Mouse (Mus musculus) midbrain, postnatal 0 days (tissue): Measurements from ENCODE around the gene Kdelc1. TPM values are rescaled to one million over a fixed set of nuclear protein-coding genes. Genes with fewer than 3 reads are reported as not detected.

Experiments used
- ATAC-seq: fragments of 200-750 bp; cut with Nextera tagmentation; 2 replicates; pipeline ENCODE4 v1.8.0; 2017; ENCODE audit warnings: moderate number of reproducible peaks, mild to moderate bottlenecking, moderate TSS enrichment, moderate library complexity; ENCODE audit not compliant: low FRiP score
- DNase-seq: peaks from one replicate; pipeline ENCODE4 v3.0.0-alpha.2; 2015; ENCODE audit warnings: low spot score
- H3K27ac ChIP-seq: fragments of 300-500 bp; sonication (generic); 2 replicates; pipeline ENCODE4 v1.5.1; 2014; ENCODE audit warnings: low read depth, mild to moderate bottlenecking, low read length, mixed read lengths
- H3K27me3 ChIP-seq: fragments of 300-500 bp; sonication (generic); 2 replicates; pipeline ENCODE4 v1.6.1; 2014; ENCODE audit warnings: low read length, control low read depth, mixed read lengths; ENCODE audit not compliant: insufficient read depth
- H3K36me3 ChIP-seq: fragments of 300-500 bp; sonication (generic); 2 replicates; pipeline ENCODE4 v1.6.1; 2014; ENCODE audit warnings: low read length, control low read depth, mixed read lengths; ENCODE audit not compliant: insufficient read depth
- H3K4me1 ChIP-seq: fragments of 300-500 bp; sonication (generic); 2 replicates; pipeline ENCODE4 v1.6.1; 2014; ENCODE audit warnings: mild to moderate bottlenecking, control low read depth, antibody characterized with exemption, low read length, mixed read lengths; ENCODE audit not compliant: insufficient read depth
- H3K4me2 ChIP-seq: fragments of 300-500 bp; sonication (generic); 2 replicates; pipeline ENCODE4 v1.6.1; 2014; ENCODE audit warnings: low read depth, mild to moderate bottlenecking, low read length, mixed read lengths; ENCODE audit not compliant: poor library complexity, severe bottlenecking
- H3K4me3 ChIP-seq: fragments of 300-500 bp; sonication (generic); 2 replicates; pipeline ENCODE4 v1.5.1; 2014; ENCODE audit warnings: low read depth, mild to moderate bottlenecking, low read length, moderate library complexity
- H3K9ac ChIP-seq: fragments of 300-500 bp; sonication (generic); replicated peaks from 2 replicates; pipeline ENCODE4 v1.6.1; 2014; ENCODE audit warnings: mild to moderate bottlenecking, low read length, moderate library complexity, mixed read lengths; ENCODE audit not compliant: poor library complexity, severe bottlenecking
- H3K9me3 ChIP-seq: fragments of 300-500 bp; sonication (generic); 2 replicates; pipeline ENCODE4 v1.6.1; 2016; ENCODE audit warnings: low read length, control low read depth
- CTCF ChIP-seq: IDR thresholded peaks from 2 replicates; pipeline ENCODE4 v1.5.1; 2016; ENCODE audit warnings: antibody characterized with exemption, mild to moderate bottlenecking
- WGBS: fragments of 180-500 bp; shearing (Covaris S2); extraction: QIAGEN DNeasy Blood & Tissue Kit; methylation state at CpG from one replicate; pipeline ENCODE4 v1.1.7; 2014; 5-methylcytosine and 5-hydroxymethylcytosine counted together
- polyA plus RNA-seq: library from polyadenylated mRNA; unstranded; fragments of >200 nt; fragmentation: Nextera tagmentation; extraction: Ambion mirVana; gene quantifications from 2 replicates; pipeline ENCODE4 v1.2.1, GENCODE M21; 2015
- total RNA-seq: library from RNA; depleted of rRNA; stranded (reverse); fragments of >200 nt; gene quantifications from 2 replicates; pipeline ENCODE4 v1.2.3, GENCODE M21; 2014; rRNA removed

Kdelc1 gene
- 9.9 and 15.2 TPM in 2 replicates for total RNA-seq
- 15.5 and 16.7 TPM in 2 replicates for polyA plus RNA-seq

GRCm38 (mm10) chr1:44118239-44119054 is at the start of gene Kdelc1, which contains the start of gene Bivm:
Gene Kdelc1, minus strand, starts transcription at chr1:44118808.
Gene Bivm, plus strand, starts transcription at chr1:44118957.
- Histone ChIP-seq H3K27ac (peak within 1 kb of the TSS; percentile 93), H3K9ac (peak within 1 kb of the TSS; percentile 88), H3K4me3 (peak within 1 kb of the TSS; percentile 67), H3K4me2 (peak within 1 kb of the TSS; percentile 70), H3K27me3 (no peaks in the 10 kb centered on the region), H3K36me3 (peaks cover 9% of the 10 kb centered on the region), H3K9me3 (no peaks in the 10 kb centered on the region), H3K4me1 (0 out of 2 replicates have a peak, but pooled peaks cover 3% of the 10 kb centered on the region)
- DNase-seq, result peak; percentile 98
- no peak for TF ChIP-seq CTCF
- WGBS, result under 1% methylated on average over 39 of the region's 39 CpGs
- ATAC-seq, result peak; percentile 98

GRCm38 (mm10) chr1:44167859-44168383 is 49.3 kb upstream of the Kdelc1 start:
- ATAC-seq (no peak), DNase-seq (no peak)
- Histone ChIP-seq H3K9ac (no peak overlapping the region), H3K27me3 (no peaks in the 10 kb centered on the region), H3K36me3 (peaks cover 47% of the 10 kb centered on the region), H3K4me1 (no peaks in the 10 kb centered on the region), H3K4me3 (no peak overlapping the region), H3K4me2 (no peak overlapping the region), H3K27ac (no peak overlapping the region), H3K9me3 (no peaks in the 10 kb centered on the region)
- 96% methylated on average over 3 of the region's 3 CpGs for WGBS
- TF ChIP-seq CTCF, result peak; percentile 36

DNA sequence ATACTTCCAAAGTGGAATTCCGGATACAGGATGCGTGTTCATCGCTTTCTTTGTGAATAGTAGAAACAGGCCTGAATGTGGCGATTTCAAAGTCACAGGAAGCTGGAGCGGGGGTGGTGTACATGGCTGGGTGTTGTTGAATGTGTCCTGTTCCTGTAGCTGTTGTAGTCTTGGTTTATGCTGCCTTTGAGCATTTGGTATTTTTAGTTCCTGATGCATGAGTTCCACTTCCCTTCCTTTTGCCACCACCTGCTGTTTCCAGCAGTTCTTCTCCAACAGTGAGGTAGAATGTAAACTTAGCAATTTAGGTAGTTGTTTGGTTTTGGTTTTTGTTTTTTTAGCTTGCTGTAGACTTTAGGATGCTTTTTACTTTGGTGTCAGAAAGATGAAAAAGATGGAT is 43.8 kb upstream of the Kdelc1 start:
- no peak overlapping the region for H3K27ac ChIP-seq
- no peak overlapping the region for H3K4me3 ChIP-seq
- no peaks in the 10 kb centered on the region for H3K4me1 ChIP-seq
- TF ChIP-seq CTCF, result no peak
- no peak for ATAC-seq
- H3K27me3 ChIP-seq, result no peaks in the 10 kb centered on the region
- no peak overlapping the region for H3K4me2 ChIP-seq
- H3K36me3 ChIP-seq, result peaks cover 66% of the 10 kb centered on the region
- no peak for DNase-seq
- H3K9ac ChIP-seq, result no peak overlapping the region
- WGBS, result 87% methylated on average over 5 of the region's 5 CpGs
- no peaks in the 10 kb centered on the region for H3K9me3 ChIP-seq

DNA sequence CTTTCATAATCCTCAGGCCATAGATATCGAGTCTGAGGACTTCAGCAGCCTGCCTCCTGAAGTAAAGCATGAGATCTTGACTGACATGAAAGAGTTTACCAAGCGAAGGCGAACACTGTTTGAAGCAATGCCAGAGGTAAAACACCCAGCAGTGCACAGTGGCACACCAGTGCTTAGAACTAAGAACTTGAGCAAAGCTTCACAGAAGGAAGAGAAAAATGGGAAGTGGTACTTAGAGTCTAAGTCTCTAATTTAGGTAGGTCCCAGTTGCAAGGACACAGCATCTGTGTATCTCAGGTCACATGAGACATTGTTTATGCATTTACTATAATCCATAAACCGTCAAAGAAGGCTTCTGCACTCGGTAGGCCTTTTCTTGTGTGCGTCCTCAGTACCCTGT is 43.2 kb upstream of the Kdelc1 start:
- no peak for DNase-seq
- Histone ChIP-seq H3K9me3 (no peaks in the 10 kb centered on the region), H3K4me1 (no peaks in the 10 kb centered on the region), H3K9ac (no peak overlapping the region), H3K4me3 (no peak overlapping the region), H3K27ac (no peak overlapping the region), H3K27me3 (no peaks in the 10 kb centered on the region), H3K36me3 (peaks cover 61% of the 10 kb centered on the region), H3K4me2 (no peak overlapping the region)
- WGBS, result 97% methylated on average over 6 of the region's 6 CpGs
- no peak for ATAC-seq
- no peak for TF ChIP-seq CTCF

DNA sequence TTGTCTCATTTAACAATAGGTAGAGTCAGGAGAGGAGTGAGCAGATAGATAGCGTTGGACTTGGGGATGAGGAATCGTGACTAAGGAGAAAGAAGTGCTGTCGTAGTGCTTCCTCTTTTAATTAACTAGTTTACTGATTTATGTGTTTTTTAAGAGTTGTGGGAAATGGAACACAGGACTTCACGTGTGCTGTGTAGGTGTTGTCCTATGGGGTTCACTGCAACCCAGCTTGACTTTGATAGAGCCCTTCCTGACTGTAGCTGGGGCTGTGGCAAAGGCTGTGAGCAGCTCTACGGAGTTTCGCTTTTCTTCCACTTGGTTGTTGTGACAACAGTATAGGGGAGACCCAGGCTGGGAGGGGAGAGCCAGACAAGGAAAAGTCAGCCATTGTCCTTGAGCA is 39.7 kb upstream of the Kdelc1 start:
- Histone ChIP-seq H3K9me3 (no peaks in the 10 kb centered on the region), H3K36me3 (peaks cover 41% of the 10 kb centered on the region), H3K4me3 (no peak overlapping the region), H3K4me2 (no peak overlapping the region), H3K4me1 (no peaks in the 10 kb centered on the region), H3K9ac (no peak overlapping the region), H3K27ac (no peak overlapping the region), H3K27me3 (no peaks in the 10 kb centered on the region)
- TF ChIP-seq CTCF, result no peak
- ATAC-seq (no peak), DNase-seq (no peak)
- WGBS, result 90% methylated on average over 6 of the region's 6 CpGs

- Histone ChIP-seq H3K27ac (no peak overlapping the region), H3K4me1 (no peaks in the 10 kb centered on the region), H3K9ac (no peak overlapping the region), H3K27me3 (no peaks in the 10 kb centered on the region), H3K36me3 (peaks cover 18% of the 10 kb centered on the region), H3K4me2 (no peak overlapping the region), H3K4me3 (no peak overlapping the region), H3K9me3 (no peaks in the 10 kb centered on the region)
- peak; percentile 51 for TF ChIP-seq CTCF
- ATAC-seq, result no peak
- 95% methylated on average over 4 of the region's 4 CpGs for WGBS
- DNase-seq, result peak; percentile 7
Observed at GRCm38 (mm10) chr1:44155287-44155686, 36.7 kb upstream of the Kdelc1 start.
